Mouse (Mus musculus): ENCODE results near the gene Mydgf. TPM values are rescaled to one million over a fixed set of nuclear protein-coding genes. Genes with fewer than 3 reads are reported as not detected.

The Mydgf gene
- polyA plus RNA-seq (2012; rRNA removed) (35.9 and 37.3 TPM in 2 replicates), polyA plus RNA-seq (2014; fragmentation: Nextera tagmentation; extraction: Ambion mirVana) (48.8 and 50.3 TPM in 2 replicates)

DNA sequence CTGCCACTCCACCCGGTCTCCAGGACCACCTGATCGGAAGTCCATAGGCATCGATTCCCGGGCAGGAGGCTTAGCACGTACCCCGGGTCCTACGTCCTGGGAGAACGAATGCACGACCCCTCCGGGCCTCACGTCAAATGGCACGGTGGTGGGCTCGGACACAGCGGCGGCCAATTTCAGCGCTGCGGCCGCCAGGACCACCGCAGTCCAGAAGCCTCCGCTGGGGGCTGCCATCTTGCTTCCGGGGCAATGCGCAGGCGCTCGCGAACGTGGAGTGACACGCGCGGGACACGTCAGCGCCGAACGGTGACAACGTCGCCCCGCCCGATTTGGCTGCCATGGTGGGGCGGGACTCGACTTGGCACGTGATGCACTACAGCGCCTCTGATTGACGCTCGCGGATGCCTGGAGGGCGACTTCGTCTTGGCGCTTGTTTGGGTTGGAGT, at the start of gene Mydgf:
Mydgf (minus strand) TSS at position 263 of the 446 bp plus-strand sequence.
- no peaks in the 10 kb centered on the region for H3K27me3 ChIP-seq (ENCODE audit: control insufficient read depth, insufficient read depth, low read length)
- H3K36me3 ChIP-seq (replicated peaks; ENCODE audit: control insufficient read depth, insufficient read depth, low read depth), result peaks cover 10% of the 10 kb centered on the region
- DNase-seq (ENCODE audit: low read depth in 3 of 3, low spot score in 3 of 3) (peak; percentile 87 to 88 (median 88)), ATAC-seq (ENCODE audit: insufficient read depth) (peak; percentile 88)
- H3K27ac ChIP-seq, result peak within 1 kb of the TSS; percentile 44
- TF ChIP-seq CTCF (IDR thresholded peaks at IDR 0.05; ENCODE audit: low read depth) (peak; percentile 29; the same call in 1 of the 2 replicates), EP300 (IDR thresholded peaks at IDR 0.05; ENCODE audit: low read depth) (no peak)
- peaks cover 0 to 10% of the 10 kb centered on the region in 2 experiments; a peak in 3 of 4 replicates for H3K4me1 ChIP-seq (replicated peaks; ENCODE audit: control insufficient read depth in 2 of 2, insufficient read depth in 2 of 2, low read length in 1 of 2)
- WGBS (ENCODE audit: insufficient replicate concordance), result under 1% methylated on average over 47 of the region's 47 CpGs
- no peaks in the 10 kb centered on the region for H3K9me3 ChIP-seq (ENCODE audit: control insufficient read depth, low read length)
- peak within 1 kb of the TSS; percentile 79 to 84 for H3K4me3 ChIP-seq (ENCODE audit: insufficient read depth in 1 of 2, low read depth in 2 of 2, low read length in 2 of 2)
- peak within 1 kb of the TSS; percentile 73 for H3K4me2 ChIP-seq (ENCODE audit: low read depth)
- H3K9ac ChIP-seq (replicated peaks), result peak within 1 kb of the TSS; percentile 82

DNA sequence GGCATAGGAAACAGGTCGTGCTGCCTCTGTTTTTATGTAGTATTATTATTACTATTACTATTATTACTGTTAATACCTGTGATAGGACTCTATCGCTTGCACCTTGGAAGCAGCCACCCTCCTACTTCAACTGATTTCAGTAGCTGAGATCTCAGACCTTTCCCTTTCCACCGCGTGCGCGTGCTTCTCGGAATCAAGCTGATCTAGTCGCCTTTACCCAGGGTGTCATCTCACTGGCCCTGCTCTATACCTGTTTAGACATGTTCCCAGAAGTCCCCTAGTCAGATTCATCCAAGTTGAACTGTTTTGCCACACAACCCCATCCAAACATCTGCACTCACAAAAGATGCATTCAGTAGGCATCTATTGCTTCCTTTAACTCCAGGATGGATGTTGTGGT, 49.7 kb upstream of the Mydgf start:
- 37% methylated on average over 8 of the region's 8 CpGs for WGBS (ENCODE audit: insufficient replicate concordance)
- H3K36me3 ChIP-seq (replicated peaks; ENCODE audit: control insufficient read depth, insufficient read depth, low read depth), result no peaks in the 10 kb centered on the region
- H3K27ac ChIP-seq, result no peak overlapping the region
- no peak overlapping the region for H3K4me3 ChIP-seq (ENCODE audit: insufficient read depth in 1 of 2, low read depth in 2 of 2, low read length in 2 of 2)
- no peaks in the 10 kb centered on the region for H3K9me3 ChIP-seq (ENCODE audit: control insufficient read depth, low read length)
- no peak overlapping the region for H3K4me2 ChIP-seq (ENCODE audit: low read depth)
- no peak for TF ChIP-seq EP300 (IDR thresholded peaks at IDR 0.05; ENCODE audit: low read depth)
- TF ChIP-seq CTCF (IDR thresholded peaks at IDR 0.05; ENCODE audit: low read depth), result no peak
- no peak for ATAC-seq (ENCODE audit: insufficient read depth)
- no peak overlapping the region for H3K9ac ChIP-seq (replicated peaks)
- no peaks in the 10 kb centered on the region; a peak in 1 of 4 replicates for H3K4me1 ChIP-seq (replicated peaks; ENCODE audit: control insufficient read depth in 2 of 2, insufficient read depth in 2 of 2, low read length in 1 of 2)
- no peak for DNase-seq (ENCODE audit: low read depth in 3 of 3, low spot score in 3 of 3)
- H3K27me3 ChIP-seq (ENCODE audit: control insufficient read depth, insufficient read depth, low read length), result no peaks in the 10 kb centered on the region

DNA sequence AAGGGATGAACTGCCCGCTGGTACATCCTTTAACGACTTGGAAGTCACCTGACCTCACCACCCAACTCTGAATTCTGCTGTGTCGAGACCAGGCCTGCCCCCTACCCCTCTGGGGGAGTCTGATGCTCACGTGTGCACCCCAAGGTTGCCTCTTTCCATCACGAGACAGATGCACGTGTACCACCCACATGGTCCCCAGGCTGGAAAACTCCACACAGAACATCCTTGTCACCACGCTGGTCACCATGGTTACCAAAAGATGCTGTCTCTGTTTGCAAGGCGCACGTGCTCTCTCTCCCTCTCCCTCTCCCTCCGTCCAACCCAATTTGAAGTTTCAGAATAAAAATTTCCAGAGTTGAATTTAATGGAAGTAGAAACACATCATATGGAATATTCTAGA, 46.2 kb upstream of the Mydgf start:
- ATAC-seq (ENCODE audit: insufficient read depth), result no peak
- no peak for TF ChIP-seq CTCF (IDR thresholded peaks at IDR 0.05; ENCODE audit: low read depth)
- no peak for TF ChIP-seq EP300 (IDR thresholded peaks at IDR 0.05; ENCODE audit: low read depth)
- Histone ChIP-seq H3K4me3 (ENCODE audit: insufficient read depth in 1 of 2, low read depth in 2 of 2, low read length in 2 of 2) (no peak overlapping the region), H3K27ac (no peak overlapping the region), H3K4me2 (ENCODE audit: low read depth) (no peak overlapping the region), H3K9me3 (ENCODE audit: control insufficient read depth, low read length) (no peaks in the 10 kb centered on the region), H3K4me1 (replicated peaks; ENCODE audit: control insufficient read depth in 2 of 2, insufficient read depth in 2 of 2, low read length in 1 of 2) (no peaks in the 10 kb centered on the region; a peak in 1 of 4 replicates), H3K9ac (replicated peaks) (no peak overlapping the region), H3K27me3 (ENCODE audit: control insufficient read depth, insufficient read depth, low read length) (no peaks in the 10 kb centered on the region), H3K36me3 (replicated peaks; ENCODE audit: control insufficient read depth, insufficient read depth, low read depth) (no peaks in the 10 kb centered on the region)
- DNase-seq (ENCODE audit: low read depth in 3 of 3, low spot score in 3 of 3), result no peak
- 55% methylated on average over 10 of the region's 10 CpGs for WGBS (ENCODE audit: insufficient replicate concordance)

DNA sequence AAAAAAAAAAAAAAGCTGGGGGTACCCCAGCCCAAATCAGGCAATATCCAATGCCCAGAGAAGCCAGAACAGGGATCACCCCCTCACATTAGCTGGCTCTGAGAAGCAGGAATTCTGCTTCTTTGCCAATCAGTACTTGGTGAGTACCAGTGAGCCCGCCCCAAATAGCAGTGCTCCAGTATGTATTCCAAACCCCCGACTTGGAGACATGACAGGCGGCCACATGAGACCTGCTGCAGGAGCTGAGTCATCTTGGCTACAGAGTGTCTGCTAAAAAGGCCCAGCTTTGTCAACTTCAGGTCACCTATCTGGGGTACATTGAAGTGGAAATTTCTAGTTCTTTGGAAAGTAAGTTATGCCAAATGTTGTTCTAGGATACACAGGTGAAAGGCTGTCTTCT, 42.8 kb upstream of the Mydgf start:
- TF ChIP-seq CTCF (IDR thresholded peaks at IDR 0.05; ENCODE audit: low read depth) (no peak), EP300 (IDR thresholded peaks at IDR 0.05; ENCODE audit: low read depth) (no peak)
- DNase-seq (ENCODE audit: low read depth in 3 of 3, low spot score in 3 of 3) (no peak), ATAC-seq (ENCODE audit: insufficient read depth) (no peak)
- WGBS (ENCODE audit: insufficient replicate concordance), result 44% methylated on average over 3 of the region's 3 CpGs
- Histone ChIP-seq H3K4me1 (replicated peaks; ENCODE audit: control insufficient read depth in 2 of 2, insufficient read depth in 2 of 2, low read length in 1 of 2) (no peaks in the 10 kb centered on the region; a peak in 1 of 4 replicates), H3K27ac (no peak overlapping the region), H3K27me3 (ENCODE audit: control insufficient read depth, insufficient read depth, low read length) (no peaks in the 10 kb centered on the region), H3K4me3 (ENCODE audit: insufficient read depth in 1 of 2, low read depth in 2 of 2, low read length in 2 of 2) (no peak overlapping the region), H3K9me3 (ENCODE audit: control insufficient read depth, low read length) (no peaks in the 10 kb centered on the region), H3K36me3 (replicated peaks; ENCODE audit: control insufficient read depth, insufficient read depth, low read depth) (no peaks in the 10 kb centered on the region), H3K9ac (replicated peaks) (no peak overlapping the region), H3K4me2 (ENCODE audit: low read depth) (no peak overlapping the region)

DNA sequence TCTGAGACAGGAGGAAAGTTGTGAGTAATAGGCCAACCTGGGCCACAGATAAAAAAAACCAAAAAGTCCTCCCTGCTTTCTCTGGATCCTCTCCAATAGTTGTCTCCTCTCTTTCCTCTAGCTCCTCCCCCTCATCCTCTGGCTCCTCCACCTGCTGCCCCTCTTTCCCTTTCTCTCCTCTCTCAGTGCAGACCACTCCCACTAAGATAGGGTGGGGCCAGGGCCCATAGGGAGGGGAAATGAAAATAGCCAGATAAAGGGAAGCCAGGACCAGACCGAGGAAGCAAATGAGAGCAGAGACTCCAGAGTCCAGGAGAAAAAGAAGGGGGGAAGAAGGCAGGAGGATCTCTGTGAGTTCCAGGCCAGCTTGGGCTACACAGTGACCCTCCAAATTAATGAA, 41.2 kb upstream of the Mydgf start:
- H3K4me1 ChIP-seq (replicated peaks; ENCODE audit: control insufficient read depth in 2 of 2, insufficient read depth in 2 of 2, low read length in 1 of 2), result 0 out of 4 replicates have a peak, but pooled peaks cover 0 to under 1% of the 10 kb centered on the region in 2 experiments
- H3K4me3 ChIP-seq (ENCODE audit: insufficient read depth in 1 of 2, low read depth in 2 of 2, low read length in 2 of 2), result no peak overlapping the region
- no peak overlapping the region for H3K27ac ChIP-seq
- TF ChIP-seq CTCF (IDR thresholded peaks at IDR 0.05; ENCODE audit: low read depth) (no peak), EP300 (IDR thresholded peaks at IDR 0.05; ENCODE audit: low read depth) (no peak)
- H3K9ac ChIP-seq (replicated peaks), result no peak overlapping the region
- no peaks in the 10 kb centered on the region for H3K9me3 ChIP-seq (ENCODE audit: control insufficient read depth, low read length)
- DNase-seq (ENCODE audit: low read depth in 3 of 3, low spot score in 3 of 3), result no peak
- H3K27me3 ChIP-seq (ENCODE audit: control insufficient read depth, insufficient read depth, low read length), result no peaks in the 10 kb centered on the region
- no peak for ATAC-seq (ENCODE audit: insufficient read depth)
- H3K4me2 ChIP-seq (ENCODE audit: low read depth), result no peak overlapping the region
- no peaks in the 10 kb centered on the region for H3K36me3 ChIP-seq (replicated peaks; ENCODE audit: control insufficient read depth, insufficient read depth, low read depth)
- WGBS (ENCODE audit: insufficient replicate concordance), result 14% methylated on average over 1 of the region's 1 CpGs

Measured in liver, embryonic 14.5 days (tissue).